ENCODE assay signal across 8 mouse cellular contexts in genomic region chr8:125349290-125350025, GRCm38 (mm10).
A peak's percentile ranks its signal among the peaks of the same experiment; 100 is the strongest.
DNase-seq lines count a peak whose midpoint lies in the region; ATAC-seq and TF ChIP-seq lines count a peak whose summit lies in the region.

No protein-coding gene starts in this region.

- H3K4me3 ChIP-seq in forebrain, embryonic 14.5 days (ENCODE audit: low read depth, low read length), result no peak overlapping the region
- no peak overlapping the region for H3K4me3 ChIP-seq in midbrain, embryonic 10.5 days
- no peak overlapping the region for H3K4me3 ChIP-seq in stomach, postnatal 0 days (ENCODE audit: low read depth, low read length)

- peaks cover 7% of the 10 kb centered on the region for H3K4me1 ChIP-seq in forebrain, embryonic 14.5 days (ENCODE audit: control insufficient read depth, insufficient read depth, low read length)
- peaks cover 48% of the 10 kb centered on the region for H3K4me1 ChIP-seq in midbrain, embryonic 10.5 days
- peaks cover 4% of the 10 kb centered on the region; the same call in 1 of the 2 replicates for H3K4me1 ChIP-seq in stomach, postnatal 0 days (replicated peaks; ENCODE audit: control insufficient read depth, insufficient read depth)

- H3K27ac ChIP-seq in forebrain, embryonic 14.5 days (ENCODE audit: low read depth, low read length), result no peak overlapping the region
- H3K27ac ChIP-seq in midbrain, embryonic 10.5 days (replicated peaks), result peak overlapping the region; percentile 23
- no peak overlapping the region for H3K27ac ChIP-seq in stomach, postnatal 0 days (replicated peaks)

- intact Hi-C loops in heart, postnatal 14 days (cut with DNase I), result loop anchor here (5.0 kb wide), 2 partner anchors 43 to 98 kb away; no protein-coding TSS in a partner anchor

- TF ChIP-seq EP300 in stomach, postnatal 0 days (optimal IDR thresholded peaks at IDR 0.05), result no peak

- H3K9ac ChIP-seq in forebrain, embryonic 14.5 days (ENCODE audit: low read length), result no peak overlapping the region
- H3K9ac ChIP-seq in stomach, postnatal 0 days (ENCODE audit: low read length), result no peak overlapping the region

- peak; percentile 69 to 73 for DNase-seq in cerebellum, postnatal 10 days
- no peak for DNase-seq in cerebellum, adult 11 months
- peak; percentile 80 for DNase-seq in forebrain, embryonic 14.5 days (ENCODE audit: low spot score)
- peak; percentile 88 to 92 for DNase-seq in heart, postnatal 14 days
- peak; percentile 95 to 96 for DNase-seq in kidney, postnatal 25 days
- peak; percentile 43 for DNase-seq in midbrain, embryonic 10.5 days (ENCODE audit: low spot score)
- peak; percentile 76 for DNase-seq in stomach, postnatal 0 days (ENCODE audit: low spot score)

- H3K27me3 ChIP-seq in forebrain, embryonic 14.5 days (replicated peaks; ENCODE audit: control insufficient read depth, insufficient read depth, low read length), result no peaks in the 10 kb centered on the region
- H3K27me3 ChIP-seq in midbrain, embryonic 10.5 days (ENCODE audit: low read depth, poor library complexity, severe bottlenecking), result peaks cover 39% of the 10 kb centered on the region
- H3K27me3 ChIP-seq in stomach, postnatal 0 days (ENCODE audit: control insufficient read depth, insufficient read depth, low read length), result no peaks in the 10 kb centered on the region

- ATAC-seq in forebrain, embryonic 14.5 days, result peak; percentile 83
- ATAC-seq in stomach, postnatal 0 days (ENCODE audit: low FRiP score, low TSS enrichment), result peak; percentile 75
- ATAC-seq in erythroid progenitor cell, adult 5-6 weeks (replicated peaks; ENCODE audit: low FRiP score, poor library complexity, severe bottlenecking), result no peak

- no peak for TF ChIP-seq CTCF in stomach, postnatal 0 days (IDR thresholded peaks at IDR 0.05; ENCODE audit: low read depth)

- H3K9me3 ChIP-seq in forebrain, embryonic 14.5 days (replicated peaks; ENCODE audit: control insufficient read depth, low read length), result no peaks in the 10 kb centered on the region
- H3K9me3 ChIP-seq in midbrain, embryonic 10.5 days (replicated peaks), result no peaks in the 10 kb centered on the region
- H3K9me3 ChIP-seq in stomach, postnatal 0 days (ENCODE audit: control insufficient read depth, low read length), result no peaks in the 10 kb centered on the region

- 12% methylated on average over 7 of the region's 7 CpGs for WGBS in forebrain, embryonic 14.5 days
- 28% methylated on average over 7 of the region's 7 CpGs for WGBS in midbrain, embryonic 10.5 days
- WGBS in stomach, postnatal 0 days, result 10% methylated on average over 7 of the region's 7 CpGs

- no peak overlapping the region for H3K4me2 ChIP-seq in forebrain, embryonic 14.5 days (ENCODE audit: low read length)
- no peak overlapping the region for H3K4me2 ChIP-seq in stomach, postnatal 0 days (replicated peaks; ENCODE audit: low read depth)

- no peaks in the 10 kb centered on the region for H3K36me3 ChIP-seq in forebrain, embryonic 14.5 days (ENCODE audit: control insufficient read depth, insufficient read depth, low read length)
- H3K36me3 ChIP-seq in midbrain, embryonic 10.5 days, result no peaks in the 10 kb centered on the region
- no peaks in the 10 kb centered on the region for H3K36me3 ChIP-seq in stomach, postnatal 0 days (ENCODE audit: control insufficient read depth, insufficient read depth, low read length)
